Mouse (Mus musculus) T-cell, adult 2 months (primary cell): ENCODE data around the gene Casp7.

Source experiments
- DNase-seq: peaks from one replicate; pipeline ENCODE4 v3.0.0; 2022; ENCODE audit warnings: low spot score

Gene Casp7

GRCm38 (mm10) chr19:56424606-56425395, 27.9 kb downstream of the Casp7 start:
- DNase-seq, result no peak

DNA sequence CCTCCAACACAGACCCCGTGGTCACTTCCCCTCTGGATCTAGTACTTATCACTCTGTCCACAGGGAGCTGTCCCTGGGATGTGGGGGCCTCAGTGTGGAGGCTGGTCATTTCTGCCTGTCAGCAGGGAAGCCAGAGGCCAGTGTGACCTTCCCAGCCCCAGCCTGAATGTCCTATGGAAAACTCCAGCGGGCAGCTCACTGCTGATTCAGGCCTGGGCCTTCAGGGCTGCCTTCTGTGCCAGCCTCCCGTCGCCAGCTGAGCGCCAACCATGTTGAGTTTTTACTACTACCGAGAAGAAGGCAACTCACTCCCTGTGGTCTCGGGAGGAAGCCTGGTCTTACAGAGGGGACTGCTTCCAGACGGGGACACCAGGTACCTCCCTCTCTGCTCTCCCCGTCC, 28.6 kb downstream of the Casp7 start:
- DNase-seq, result no peak

GRCm38 (mm10) chr19:56430369-56430768, 33.4 kb downstream of the Casp7 start:
- no peak for DNase-seq

- no peak for DNase-seq
Measured at GRCm38 (mm10) chr19:56432706-56433105, 35.8 kb downstream of the Casp7 start.

GRCm38 (mm10) chr19:56433581-56433980, 36.7 kb downstream of the Casp7 start:
- DNase-seq, result no peak

DNA sequence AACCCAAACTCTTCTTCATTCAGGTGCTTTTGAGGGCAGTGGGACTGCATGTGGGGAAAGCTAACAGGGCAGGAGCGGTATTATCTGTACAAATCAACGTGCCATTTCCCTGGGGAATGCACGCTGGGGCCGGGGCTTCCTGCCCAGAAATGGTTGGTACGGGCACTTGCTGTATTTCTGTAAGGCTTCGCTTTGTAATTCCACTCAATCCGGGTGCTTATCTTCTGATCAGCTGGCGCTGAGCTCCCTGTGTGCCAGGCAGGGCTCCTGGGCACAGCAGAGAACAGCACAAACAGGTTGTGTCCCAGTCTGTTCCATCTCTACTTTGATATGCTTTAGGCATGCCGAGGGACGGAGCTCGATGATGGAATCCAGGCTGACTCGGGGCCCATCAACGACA, 39.5 kb downstream of the Casp7 start:
- no peak for DNase-seq

- DNase-seq, result no peak
Measured at GRCm38 (mm10) chr19:56438357-56439071, 41.6 kb downstream of the Casp7 start.

DNA sequence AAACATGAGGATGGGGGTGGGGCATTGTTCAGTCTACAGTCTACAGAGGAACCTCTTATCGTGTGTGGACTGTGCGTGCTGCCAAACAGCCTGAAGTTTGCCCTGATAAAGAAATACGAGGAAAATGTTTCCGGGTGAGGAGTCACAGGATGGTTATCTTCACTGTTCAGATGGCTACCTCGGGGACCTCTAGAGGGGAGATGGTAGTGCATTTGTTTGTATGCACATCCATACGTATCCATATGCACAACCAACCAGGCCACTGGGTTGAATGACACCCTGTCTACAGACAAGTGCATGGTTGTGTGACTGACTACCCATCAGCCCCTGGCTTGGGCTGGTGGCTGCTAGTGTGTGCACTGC, 42.1 kb downstream of the Casp7 start:
- no peak for DNase-seq

DNA sequence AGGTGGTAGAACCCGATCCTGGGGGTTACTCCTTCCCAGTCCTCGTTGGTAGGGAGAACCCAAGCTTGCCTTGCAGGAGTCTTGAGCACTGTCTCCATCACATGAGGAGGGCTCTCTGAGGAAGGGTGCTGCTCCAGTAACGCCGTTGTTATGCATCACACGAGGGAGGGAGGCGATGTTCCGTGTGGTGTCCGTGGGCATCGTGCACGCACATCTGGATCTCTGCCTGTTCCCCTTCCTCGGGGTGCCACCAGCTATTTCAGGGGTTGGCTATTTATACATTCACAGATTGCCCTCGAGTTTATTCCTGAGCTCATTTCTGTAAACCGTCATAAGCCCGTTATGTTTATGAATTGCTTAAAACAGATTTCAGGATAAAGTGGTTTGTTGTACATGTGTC, 46.5 kb downstream of the Casp7 start:
- no peak for DNase-seq

DNA sequence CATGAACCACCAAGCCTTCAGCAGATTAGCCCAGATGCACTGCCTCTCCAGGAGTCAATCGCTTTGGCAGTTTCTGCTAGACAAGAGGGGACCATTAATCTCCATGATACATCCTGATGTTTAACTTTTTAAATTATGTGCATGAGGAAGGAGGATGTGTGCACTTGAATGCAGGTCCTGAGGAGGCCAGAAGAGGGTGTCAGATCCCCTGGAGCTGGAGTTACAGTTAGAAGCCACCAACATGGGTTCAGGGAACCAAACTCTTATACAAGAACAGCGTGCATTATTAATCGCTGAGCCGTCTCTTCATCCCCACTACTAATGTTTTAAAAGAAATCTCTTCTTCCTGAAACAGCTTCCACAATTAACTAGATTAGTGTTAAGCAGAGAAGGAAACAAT, 51.9 kb downstream of the Casp7 start:
- no peak for DNase-seq

DNA sequence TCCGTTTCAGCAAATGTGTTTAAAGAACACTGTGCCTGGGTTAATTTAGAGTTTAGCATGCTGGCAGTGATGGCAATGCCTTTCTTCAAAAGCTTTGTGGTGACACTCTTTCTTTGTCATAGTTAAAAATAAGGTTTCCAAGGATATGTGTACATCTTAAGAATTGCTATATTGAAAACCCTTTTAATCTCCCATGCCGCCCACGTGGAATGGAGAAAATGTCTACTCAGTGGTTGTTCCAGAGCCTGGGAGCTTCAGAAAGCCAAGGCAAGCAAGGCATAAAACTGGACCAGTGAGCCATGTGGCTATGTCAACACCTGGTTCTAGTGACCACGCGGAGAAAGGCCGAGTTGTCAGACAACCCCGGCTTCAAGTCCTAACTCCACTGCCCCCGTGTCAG, 52.6 kb downstream of the Casp7 start:
- no peak for DNase-seq

- no peak for DNase-seq
Measured at GRCm38 (mm10) chr19:56450892-56451291, 54.0 kb downstream of the Casp7 start.

- no peak for DNase-seq
Measured at GRCm38 (mm10) chr19:56451867-56452266, 54.9 kb downstream of the Casp7 start.

GRCm38 (mm10) chr19:56452421-56452820, 55.5 kb downstream of the Casp7 start:
- DNase-seq, result no peak

- no peak for DNase-seq
Measured at GRCm38 (mm10) chr19:56454862-56455261, 57.9 kb downstream of the Casp7 start.

DNA sequence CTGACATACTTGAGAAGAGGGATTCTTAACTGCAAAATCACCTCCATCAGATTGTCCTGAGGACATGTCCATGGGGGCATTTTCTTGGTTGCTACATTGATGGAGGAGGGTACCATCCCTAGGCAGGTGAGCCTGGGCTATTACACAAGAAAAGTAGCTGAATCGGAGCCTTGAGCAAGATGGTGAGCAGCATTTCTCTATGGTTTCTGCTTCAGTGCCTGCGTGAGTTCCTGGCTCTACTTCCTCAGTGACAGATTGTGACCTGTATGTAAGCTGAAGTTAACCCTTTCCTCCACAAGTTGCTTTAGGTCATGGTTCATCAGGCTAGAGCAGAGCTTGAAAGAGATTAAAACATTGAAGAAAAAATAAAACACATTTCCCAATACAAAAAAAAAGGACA, 58.4 kb downstream of the Casp7 start:
- no peak for DNase-seq

DNA sequence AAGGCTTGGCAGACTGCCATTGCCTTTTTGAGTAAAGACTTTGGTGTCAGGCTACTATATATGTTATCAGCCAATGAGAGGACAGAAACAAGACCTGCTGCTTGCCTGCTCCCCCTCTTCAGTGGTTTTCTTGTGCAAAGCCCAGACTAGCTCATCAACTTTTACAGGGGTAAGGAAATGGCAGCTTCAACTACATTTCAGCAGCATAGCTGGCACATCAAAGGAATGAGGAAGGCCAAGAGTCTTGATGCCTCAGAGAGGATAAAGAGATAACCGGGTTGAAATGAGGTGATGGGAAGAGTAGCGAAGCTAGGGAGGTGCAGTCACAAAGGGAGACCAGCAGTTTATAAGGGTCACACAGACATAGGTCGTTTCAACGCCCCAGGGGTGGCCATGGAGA, 60.6 kb downstream of the Casp7 start:
- DNase-seq, result no peak

DNA sequence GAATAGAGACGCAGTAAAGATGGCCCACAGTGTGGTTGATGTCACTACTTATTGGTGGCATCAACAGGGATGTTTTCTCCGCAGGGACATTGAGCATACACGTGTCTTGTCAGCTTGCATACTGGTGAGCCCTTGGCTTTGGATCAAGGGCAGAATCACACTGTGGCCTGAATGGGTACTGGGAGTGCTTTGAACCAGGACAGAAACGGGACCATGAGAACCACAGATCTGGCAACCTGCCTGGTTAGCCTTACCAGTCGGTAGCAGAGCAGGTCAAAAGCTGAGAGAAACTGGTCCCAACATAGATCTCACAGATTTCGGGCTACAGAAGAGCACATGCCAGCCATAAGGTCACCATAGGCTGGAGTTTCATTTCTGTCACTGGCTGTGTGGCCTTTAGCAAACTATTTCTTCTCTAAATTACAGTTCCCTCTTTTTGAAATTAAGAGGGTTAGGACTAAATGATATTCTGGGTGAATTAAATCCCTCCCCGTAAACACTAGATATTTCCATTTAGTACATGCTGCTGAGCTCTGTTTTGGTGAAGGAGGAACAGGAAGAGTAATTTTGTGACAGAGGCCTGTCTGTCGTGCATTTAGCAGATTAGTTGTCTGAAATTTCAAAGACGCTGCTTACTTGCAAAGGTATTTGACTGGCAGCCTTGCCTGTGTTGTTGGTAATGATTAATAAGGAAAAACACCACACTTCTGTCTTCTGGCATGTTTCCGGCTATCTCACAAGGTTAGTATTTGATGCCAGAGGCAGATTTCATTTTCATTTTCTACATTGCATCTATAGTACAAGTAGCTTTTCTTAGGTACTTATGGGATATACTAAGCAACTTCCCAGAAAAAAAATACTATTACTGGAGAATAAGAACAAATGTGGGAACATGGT, 62.5 kb downstream of the Casp7 start:
- DNase-seq, result no peak

DNA sequence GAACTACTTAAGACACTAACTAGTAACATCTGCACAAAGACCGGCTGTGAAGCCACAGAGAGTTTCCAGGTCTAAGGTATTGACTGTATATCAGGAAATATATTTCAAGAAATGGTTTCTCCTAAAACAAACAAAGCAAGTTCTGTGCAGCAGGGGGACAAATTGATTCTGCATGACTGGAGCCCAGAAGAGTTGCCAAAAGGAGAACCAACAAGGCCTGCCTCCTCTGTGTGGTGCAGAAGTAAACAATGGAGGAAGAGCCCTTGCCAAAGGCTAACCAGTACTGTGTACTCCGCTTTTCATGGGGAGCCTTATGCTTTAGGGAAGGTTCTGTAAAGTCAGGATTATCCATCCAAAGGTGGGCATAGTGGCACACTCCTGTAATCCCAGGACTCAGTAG, 63.3 kb downstream of the Casp7 start:
- no peak for DNase-seq

GRCm38 (mm10) chr19:56461522-56462101, 64.7 kb downstream of the Casp7 start, which contains the start of gene Plekhs1:
TSS of gene Plekhs1 (plus strand) at chr19:56461640.
- DNase-seq, result no peak

DNA sequence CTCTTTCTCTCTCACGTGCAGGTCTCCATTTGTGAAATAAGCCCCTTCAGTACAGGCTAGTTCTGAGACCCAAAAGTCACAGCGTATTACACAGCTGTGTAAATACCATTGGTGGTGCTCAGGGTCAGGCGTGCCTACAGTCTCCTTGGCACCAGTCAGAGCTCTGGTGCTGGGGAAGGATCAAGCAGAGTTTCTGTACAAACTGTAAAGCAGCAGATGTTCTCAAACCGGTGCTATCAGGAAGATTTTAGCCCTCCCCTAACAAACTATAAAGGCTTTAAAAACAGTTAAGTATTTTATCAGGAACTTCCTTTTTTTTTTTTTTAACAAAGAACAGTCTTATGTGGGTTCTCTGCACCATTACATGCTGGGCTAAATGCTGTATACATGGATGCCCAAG, 65.9 kb downstream of the Casp7 start:
- no peak for DNase-seq

GRCm38 (mm10) chr19:56466486-56466885, 69.6 kb downstream of the Casp7 start:
- no peak for DNase-seq
